Mouse (Mus musculus) naive thymus-derived CD4-positive, alpha-beta T cell, adult 2 months (primary cell): ENCODE measurements around the gene Adal.

Source experiments
- DNase-seq: peaks from one replicate; pipeline ENCODE4 v3.0.0-alpha.2; 2011; ENCODE audit warnings: low read depth

Gene Adal

DNA sequence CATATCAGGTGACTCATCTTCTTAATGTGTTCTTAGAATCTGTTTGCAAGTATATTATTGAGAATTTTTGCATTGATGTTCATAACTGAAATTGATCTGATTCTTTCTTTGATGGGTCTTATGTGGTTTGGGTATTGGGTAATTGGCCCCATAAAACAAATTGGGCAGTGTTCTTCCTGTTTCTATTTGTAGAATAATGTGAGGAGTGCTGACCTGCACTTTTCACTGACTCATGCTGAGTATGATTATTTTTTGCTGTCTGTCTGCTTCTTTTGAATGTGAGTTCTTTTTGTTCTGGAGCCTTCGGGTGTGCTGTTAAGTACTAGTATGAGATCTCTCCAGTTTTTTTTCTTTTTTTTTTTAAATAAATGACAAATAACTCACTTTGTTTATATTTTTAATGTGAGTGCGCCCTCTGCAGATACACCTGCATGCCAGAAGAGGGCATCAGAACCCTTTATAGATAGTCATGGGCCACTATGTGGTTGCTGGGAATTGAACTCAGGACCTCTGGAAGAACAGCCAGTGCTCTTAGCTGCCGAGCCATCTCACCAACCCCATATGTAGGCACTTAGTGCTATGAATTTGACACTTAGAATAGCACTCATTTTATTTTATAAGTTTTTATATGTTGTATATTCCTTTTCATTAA is 38.7 kb downstream of the Adal start:
- DNase-seq = no peak

DNA sequence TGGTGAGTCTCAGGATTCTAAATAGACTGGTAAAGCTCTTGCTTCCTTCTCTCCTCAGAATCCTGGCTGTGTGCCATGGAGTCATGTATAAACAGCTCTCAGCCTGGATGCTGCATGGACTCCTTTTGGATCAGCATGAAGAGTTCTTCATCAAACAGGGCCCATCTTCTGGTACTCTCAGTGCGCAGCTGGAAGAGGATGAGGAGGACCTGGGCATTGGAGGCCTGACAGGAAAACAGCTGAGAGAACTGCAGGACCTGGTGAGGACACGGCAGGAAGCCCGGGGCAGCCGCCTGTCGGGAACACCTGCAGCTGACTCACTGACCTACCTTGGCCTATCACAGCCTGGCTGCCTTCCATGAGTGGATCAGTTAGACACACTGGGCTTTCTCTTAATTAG is 43.2 kb downstream of the Adal start:
- no peak for DNase-seq

DNA sequence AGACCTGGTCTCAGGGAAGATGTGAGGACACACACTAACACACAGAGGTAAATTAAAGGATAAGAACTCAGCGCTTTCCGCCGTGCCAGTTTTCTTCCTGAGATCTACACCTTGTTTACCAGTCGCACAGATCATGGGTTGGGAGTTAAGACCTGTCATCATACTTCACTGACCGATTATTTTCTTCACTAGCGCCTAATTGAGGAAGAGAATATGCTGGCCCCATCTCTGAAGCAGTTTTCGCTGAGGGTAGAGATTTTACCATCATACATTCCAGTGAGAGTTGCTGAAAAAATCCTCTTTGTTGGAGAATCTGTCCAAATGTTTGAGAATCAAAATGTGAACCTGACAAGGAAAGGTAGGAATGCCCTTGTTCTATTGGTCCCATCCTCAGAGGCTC is 43.9 kb downstream of the Adal start:
- DNase-seq = no peak

DNA sequence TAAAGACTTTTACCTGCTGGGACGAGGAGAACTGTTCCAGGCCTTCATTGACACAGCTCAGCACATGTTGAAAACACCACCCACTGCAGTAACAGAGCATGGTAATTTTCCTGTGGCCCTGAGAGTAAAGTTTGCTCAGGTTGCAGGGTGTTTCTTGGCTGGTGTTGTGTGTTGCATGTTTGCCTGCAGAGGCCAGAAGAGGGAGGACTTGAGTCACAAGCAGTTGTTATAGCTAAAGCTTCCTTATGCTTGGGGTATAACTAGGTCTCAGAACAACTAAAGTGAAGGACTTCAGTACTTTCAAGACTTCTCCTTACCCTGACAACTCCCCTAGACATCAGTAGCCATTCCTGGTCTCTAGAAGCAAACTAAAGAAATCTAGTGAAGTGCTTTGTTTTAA is 48.3 kb downstream of the Adal start:
- no peak for DNase-seq

DNA sequence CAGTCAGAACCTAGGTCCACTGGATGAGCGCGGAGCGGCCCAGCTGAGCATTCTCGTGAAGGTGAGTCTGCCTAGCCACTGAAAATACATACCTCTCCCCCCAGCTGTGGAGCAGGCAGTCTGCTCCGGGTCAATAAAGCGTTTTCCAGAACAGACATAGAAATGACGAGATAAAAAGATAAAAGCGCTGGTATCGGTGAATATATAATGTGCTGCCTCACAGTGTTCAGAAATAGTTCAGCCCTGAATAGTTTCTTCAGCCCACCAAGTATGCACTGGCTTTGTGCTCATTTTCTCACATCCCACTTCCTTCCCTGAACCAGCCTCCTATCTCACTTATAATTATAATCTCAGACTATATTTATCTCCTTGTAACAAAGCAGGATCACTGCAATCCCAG is 55.2 kb downstream of the Adal start:
- no peak for DNase-seq

GRCm38 (mm10) chr2:121204276-121204675 is 64.0 kb downstream of the Adal start:
- no peak for DNase-seq
